Mouse (Mus musculus): Measurements from ENCODE around the gene Wdr31.
A peak's percentile ranks its signal among the peaks of the same experiment; 100 is the strongest.

The Wdr31 gene

GRCm38 (mm10) chr4:62470598-62471051 is at the start of gene Wdr31:
TSS of gene Wdr31 (minus strand) at chr4:62470896.
- DNase-seq (ENCODE audit: low spot score in 2 of 2): peak; percentile 65 to 82

DNA sequence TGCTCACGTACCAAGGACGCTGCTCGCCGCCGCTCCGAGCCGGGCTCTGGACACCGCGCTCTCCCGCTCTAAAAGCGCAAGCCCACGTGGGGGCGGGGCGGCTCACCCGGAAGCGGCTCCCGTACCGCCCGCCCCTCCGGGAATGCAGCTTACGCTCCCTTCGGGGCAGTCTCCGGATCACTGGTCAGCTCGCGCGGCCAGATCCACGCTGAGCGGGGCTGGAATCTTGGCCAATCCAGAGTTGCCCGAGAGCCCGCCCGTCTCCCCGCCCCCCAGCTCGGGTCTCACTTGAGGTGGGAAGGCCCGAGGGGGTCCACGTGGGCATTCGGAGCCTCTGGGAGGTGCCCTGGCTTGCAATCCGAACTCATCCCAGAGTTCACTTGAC is 49.1 kb upstream of the Wdr31 start, which contains the start of gene Alad:
Gene Alad, minus strand, starts transcription at position 70 of the 385 bp plus-strand sequence.
- peak; percentile 63 to 78 for DNase-seq (ENCODE audit: low spot score in 2 of 2)

- no peak for DNase-seq (ENCODE audit: low spot score in 2 of 2)
Observed at GRCm38 (mm10) chr4:62519122-62519848, 48.6 kb upstream of the Wdr31 start.

GRCm38 (mm10) chr4:62518416-62519121 is 47.9 kb upstream of the Wdr31 start:
- DNase-seq (ENCODE audit: low spot score in 2 of 2): no peak

GRCm38 (mm10) chr4:62517538-62518415 is 47.1 kb upstream of the Wdr31 start:
- no peak for DNase-seq (ENCODE audit: low spot score in 2 of 2)

- DNase-seq (ENCODE audit: low spot score in 2 of 2): no peak
Observed at GRCm38 (mm10) chr4:62517046-62517445, 46.4 kb upstream of the Wdr31 start.

- no peak for DNase-seq (ENCODE audit: low spot score in 2 of 2)
Observed at GRCm38 (mm10) chr4:62516579-62516978, 45.9 kb upstream of the Wdr31 start.

DNA sequence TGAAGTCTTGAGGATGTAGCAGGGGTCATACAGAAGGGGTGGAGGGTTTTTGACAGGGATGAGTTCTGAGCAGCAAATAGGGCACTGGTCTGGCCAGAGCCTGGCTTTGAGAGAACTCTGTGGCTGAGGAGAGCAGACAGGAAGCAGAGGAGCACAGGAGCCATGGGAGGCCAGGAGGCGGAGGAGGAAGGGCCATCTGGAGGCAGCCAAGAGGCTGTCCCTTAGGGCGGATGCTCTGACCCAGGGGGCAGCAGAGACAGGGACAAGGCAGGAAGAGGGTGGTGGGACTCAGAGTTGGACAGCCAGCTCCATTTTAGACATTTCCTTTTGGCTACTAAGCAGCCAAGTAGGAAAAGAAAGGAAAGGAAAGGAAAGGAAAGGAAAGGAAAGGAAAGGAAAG is 45.4 kb upstream of the Wdr31 start:
- no peak for DNase-seq (ENCODE audit: low spot score in 2 of 2)

GRCm38 (mm10) chr4:62515490-62515889 is 44.8 kb upstream of the Wdr31 start:
- no peak for DNase-seq (ENCODE audit: low spot score in 2 of 2)

DNA sequence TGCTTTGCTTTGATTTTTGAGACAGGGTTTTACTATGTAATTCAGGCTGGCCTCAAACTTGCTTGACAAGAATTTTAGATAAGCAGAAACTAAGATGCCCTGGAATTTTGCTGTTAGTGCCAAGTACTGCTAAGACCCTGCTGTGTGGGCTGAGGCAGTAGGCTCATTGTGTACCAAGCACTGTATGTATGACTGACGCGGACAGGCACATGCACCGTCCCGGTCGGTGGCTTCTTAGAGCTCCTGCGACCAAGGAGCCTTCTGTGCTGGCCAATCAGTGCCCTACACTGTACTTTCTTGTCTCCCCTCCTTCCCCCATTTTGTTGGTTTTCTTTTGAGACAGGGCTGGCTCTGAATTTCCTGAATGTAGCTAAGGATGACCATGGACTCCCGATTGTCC is 44.3 kb upstream of the Wdr31 start:
- DNase-seq (ENCODE audit: low spot score in 2 of 2): no peak

DNA sequence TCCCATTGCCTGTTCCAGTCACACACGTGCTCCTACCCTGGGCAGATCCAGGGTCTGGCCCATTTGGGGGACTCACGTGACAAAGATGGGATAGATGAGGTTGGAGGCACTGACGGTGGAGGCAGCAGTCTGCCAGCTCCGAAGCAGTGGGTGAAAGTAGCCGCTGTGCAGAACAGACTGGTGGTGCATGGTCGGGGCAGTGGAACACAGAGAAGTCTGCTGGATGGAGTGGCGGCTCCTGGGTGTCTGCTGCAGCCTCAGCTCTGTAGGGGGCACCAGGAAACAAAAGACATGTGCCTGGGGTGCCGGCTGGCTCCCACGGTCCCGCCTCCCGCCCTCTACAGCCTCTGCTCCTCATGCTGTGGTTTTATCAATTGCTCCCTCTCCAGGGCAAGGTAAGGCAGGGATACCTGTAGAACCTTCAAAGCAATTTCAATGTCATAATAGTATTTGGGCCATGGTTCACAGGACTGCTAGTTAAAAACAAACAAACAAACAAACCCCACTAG is 43.4 kb upstream of the Wdr31 start:
- no peak for DNase-seq (ENCODE audit: low spot score in 2 of 2)

- no peak for DNase-seq (ENCODE audit: low spot score in 2 of 2)
Observed at GRCm38 (mm10) chr4:62509946-62510345, 39.2 kb upstream of the Wdr31 start.

DNA sequence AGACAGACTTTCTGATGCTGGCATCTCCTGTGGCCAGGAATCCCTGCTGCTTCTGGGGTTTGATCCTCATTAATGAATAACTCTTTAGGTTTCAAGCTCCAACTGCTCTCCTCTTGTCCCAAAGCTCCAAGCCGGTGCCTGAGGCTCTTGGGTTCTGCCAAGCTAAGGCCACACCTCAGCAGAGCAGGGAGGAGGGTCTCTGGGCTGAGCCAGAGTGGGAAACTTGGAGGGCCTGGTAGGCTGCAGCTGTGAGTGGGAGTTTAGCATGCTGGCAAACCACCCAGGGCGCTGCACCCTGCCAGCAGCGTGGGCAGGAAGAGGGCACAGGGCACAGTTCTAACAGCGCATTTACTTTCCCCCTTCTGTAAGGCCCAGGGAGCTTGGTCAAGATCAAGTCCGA is 38.1 kb upstream of the Wdr31 start:
- no peak for DNase-seq (ENCODE audit: low spot score in 2 of 2)

DNA sequence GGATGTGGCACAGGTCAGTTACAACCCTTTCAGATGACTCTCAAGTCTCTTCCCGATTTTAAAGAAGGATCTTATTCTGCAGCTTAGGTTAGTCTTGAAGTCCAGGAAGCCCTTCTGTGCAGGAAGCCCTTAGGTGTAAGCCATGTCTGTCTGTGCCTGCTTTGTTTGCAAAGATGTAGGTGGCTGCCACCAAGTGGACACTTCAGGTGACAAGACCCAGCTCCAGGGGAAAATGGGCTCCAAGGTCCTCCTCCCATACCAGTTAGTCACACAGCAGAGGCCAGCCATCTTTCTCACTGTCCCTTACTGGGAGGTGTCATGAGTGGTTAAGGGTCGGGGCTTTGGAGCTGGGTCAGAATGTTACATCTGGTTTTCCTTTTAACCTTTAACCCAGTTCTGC is 36.1 kb upstream of the Wdr31 start:
- no peak for DNase-seq (ENCODE audit: low spot score in 2 of 2)

DNA sequence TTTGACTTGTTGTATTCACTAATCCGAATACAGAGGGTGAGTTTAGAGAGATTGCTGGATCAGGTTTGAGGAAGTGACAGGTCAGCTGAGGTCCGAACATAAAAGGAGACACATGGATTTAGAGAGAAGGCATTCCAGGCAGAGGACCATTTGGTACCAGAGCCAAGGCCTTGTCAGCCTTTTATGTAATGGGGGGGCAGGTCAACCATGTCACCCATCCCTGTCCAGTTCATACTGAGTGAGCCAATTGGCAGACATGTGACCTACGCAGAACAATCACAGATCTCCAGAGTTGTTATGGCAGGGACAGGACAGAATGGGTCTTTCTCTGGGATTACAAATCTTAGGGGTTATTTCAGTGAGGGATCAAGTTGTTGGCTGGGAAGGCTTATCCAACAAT is 35.3 kb upstream of the Wdr31 start:
- no peak for DNase-seq (ENCODE audit: low spot score in 2 of 2)

DNA sequence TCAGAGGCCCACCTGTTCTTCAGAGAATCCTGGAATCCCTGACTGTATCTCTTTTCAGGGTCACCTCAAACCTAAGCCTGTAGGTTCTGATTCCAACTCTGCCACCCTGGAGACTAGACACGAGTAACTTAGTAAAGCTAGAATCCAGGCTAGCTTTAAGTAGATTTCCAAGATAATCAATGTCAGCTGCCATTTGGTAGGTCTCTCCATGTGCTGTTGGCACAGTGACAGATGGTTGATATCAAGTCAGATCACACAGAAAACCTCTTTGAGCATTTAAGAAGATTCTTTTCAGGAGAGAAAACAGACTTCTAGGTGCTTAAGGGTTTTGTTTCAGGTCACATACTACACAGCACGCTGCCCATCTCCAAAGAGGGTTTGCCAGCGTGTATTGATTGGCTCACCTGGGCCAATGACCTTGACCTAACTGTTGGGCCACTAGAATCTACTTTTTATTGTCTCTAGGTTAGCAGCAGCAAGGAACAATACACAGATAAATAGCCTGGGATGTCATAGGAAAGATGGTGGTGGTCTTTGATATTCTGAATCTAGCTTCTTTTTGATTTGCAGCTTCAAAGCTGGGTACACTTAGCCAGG is 32.8 kb upstream of the Wdr31 start, which contains the start of gene Hdhd3:
Gene Hdhd3, minus strand, starts transcription at position 94 of the 597 bp plus-strand sequence.
- DNase-seq (ENCODE audit: low spot score in 2 of 2): no peak

DNA sequence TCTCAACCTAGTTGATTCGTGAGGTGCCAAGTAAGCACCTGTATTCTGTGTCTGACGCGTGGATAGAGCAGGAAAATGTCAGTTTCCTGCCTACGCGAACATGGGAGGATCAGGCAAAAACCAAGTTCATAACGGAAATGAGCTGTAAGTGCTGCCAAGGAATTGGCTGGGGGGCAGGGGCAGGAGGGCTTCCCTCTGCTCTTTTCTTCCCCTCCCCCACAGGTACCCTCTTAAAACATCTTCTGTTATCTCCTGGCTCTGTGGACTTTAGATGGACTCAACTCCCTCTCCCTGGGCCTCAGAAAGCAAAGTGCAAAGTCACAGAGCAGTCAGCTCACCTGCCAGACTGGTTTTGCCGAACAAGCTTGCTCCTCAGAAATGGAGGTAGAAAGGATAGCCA is 32.3 kb upstream of the Wdr31 start:
- DNase-seq (ENCODE audit: low spot score in 2 of 2): no peak

DNA sequence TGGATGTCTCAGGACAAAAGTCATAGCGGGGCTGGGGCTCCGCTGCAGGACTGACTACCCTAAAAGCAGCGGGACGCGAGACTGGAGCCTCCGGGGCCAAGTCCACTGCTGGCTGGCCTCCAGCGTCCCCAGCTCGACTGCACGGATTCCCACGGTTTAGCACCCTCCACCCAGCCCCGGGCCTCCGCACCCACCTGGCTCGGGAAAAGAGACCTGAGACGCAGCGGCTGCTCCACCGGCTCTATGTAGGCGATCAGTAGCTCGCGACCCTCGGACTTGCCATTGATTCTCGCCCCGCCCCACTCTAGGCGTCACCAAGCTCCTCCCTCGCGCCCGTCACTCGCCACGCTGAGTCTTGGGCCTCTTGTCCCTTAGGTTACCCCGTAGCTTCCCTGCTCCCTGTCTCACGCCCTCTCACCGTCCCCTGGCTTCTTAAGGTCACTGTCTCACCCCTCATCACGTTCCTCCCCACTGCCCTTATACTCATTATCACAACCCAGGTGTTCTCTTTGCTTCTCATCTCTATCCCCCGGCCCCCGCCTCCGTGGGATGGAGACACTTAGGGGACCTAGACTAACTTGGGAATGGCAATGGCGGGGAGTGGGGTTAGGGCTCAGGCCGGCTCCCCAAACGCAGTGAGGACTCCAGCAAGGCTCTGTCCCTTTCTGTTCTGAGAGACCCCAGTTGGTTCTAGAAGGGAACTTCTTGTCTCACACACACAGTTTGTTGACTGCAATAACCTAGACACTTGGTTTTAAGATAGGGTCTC is 31.5 kb upstream of the Wdr31 start:
- peak; percentile 81 to 89 for DNase-seq (ENCODE audit: low spot score in 2 of 2)

DNA sequence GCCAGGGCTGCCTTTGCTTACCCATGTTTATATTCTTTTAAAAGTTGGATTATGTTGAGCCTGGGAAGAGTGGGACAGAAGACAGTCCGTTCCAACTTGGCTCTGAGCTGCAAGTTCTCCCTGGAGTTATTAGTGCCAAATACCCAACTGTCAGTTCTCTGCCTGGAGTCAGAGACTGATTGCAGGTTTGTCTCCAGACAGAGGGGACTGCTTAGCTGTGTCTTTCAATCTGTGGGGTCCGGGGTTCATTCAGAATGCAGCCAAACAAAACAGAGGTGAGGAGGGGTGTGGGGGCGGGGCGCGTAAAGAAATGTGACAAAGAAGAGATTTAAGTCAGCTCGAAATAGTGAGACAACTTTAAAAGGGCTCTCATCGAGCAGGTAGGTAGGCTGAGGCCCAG is 30.8 kb upstream of the Wdr31 start:
- no peak for DNase-seq (ENCODE audit: low spot score in 2 of 2)

DNA sequence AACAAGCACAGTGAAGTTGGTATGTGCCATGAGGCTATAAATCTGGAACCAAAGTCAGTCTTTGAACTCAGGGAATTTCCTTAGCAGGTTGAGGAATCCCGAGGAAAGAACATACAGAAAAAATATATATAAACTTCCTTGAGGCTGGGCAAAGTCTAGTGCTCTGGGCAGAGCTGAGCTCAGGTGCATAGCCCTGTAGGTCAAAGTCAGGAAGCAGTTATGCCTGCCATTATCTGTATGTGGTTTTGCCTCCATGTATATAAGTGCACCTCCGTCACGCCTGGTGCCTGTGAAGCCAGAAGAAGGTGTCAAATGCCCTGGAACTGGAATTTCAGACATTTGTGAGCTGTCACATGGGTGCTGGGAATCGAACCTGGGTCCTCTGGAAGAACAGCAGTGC is 30.1 kb upstream of the Wdr31 start:
- no peak for DNase-seq (ENCODE audit: low spot score in 2 of 2)

DNA sequence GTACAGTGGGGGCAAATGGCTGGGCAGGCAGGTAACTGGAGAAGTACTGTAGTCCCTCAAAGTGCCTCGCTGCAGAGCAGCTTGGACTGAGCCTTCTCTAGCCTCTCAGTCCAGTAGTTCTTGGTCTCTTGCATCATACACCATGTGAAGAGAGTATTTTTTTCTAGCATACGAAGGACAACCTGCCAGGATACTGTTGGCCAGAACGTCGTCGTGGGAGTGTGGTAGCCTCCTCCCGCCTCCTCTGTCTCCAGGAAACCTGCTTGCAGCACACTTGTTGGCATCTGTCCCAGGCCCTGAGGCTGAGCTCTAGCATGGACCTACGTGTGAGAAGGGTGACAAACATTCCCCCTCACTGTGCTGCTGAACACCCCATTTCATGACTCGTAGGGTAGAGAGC is 26.1 kb upstream of the Wdr31 start:
- DNase-seq (ENCODE audit: low spot score in 2 of 2): no peak
